Mouse (Mus musculus): ENCODE results near the gene Gm42878. TPM values are rescaled to one million over a fixed set of nuclear protein-coding genes. Genes with fewer than 3 reads are reported as not detected.
A peak's percentile ranks its signal among the peaks of the same experiment; 100 is the strongest.

Gene Gm42878
- total RNA-seq, 2 experiments from 2014 or later = not detected

GRCm38 (mm10) chr5:121493305-121493704, 52.0 kb downstream of the Gm42878 start:
- no peak for DNase-seq

DNA sequence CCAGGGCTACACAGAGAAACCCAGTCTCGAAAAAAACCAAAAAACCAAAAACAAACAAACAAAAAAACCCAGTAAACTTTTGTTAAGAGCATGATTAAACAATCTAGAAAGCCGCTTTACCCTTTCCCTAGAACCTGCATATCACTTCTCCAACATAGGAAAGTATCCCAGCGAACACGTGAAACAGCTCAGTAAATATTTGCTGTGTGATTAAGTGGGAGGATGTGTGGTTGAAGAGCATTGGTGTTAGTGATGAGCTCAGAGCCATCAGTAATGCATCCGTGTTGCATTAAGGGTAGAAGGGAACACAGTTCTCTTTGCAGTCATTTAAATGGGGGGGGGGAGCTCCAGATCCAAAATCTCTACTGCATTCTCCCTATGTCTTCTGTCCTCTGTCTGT, 60.5 kb downstream of the Gm42878 start:
- no peak for DNase-seq

DNA sequence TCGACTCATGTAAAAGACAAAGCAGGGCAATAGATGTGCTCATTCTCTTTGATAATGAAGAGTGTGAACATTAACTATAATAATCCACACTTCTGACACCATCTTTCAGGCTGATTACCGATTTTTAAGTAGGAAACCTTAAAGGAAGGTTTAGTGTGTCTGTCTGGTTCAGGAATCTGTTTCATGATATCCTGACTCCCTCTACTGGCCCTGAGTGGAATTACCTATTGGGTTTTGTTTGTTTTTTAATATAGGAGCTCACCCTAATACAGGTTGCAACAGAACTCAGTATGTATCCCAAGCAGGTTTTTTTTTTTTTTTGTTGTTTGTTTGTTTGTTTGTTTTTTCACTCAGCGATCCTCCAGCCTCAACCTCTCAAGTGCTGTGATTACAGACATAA, 67.6 kb downstream of the Gm42878 start:
- peak in 1 of 2 experiments; percentile 47 for DNase-seq

DNA sequence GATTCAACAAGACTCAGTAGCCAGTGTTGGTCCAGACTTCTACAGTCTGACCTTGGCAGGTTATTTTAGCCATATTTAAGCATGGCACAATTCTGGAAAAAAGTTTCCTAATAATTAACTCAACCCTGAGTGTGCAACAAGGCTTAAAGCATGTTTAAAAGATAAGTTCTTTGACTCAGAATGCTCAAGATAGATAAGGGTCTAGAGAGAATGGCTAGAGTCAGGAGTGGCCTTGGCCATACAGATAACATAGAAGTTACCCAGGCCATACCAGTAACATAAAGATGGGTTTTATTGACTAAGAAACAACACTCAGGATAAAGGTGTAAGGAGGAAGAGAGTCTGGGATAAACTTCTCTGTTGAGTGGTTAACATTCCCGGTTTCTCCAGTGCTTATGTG, 69.2 kb downstream of the Gm42878 start:
- no peak for DNase-seq

- no peak for DNase-seq
These were observed 70.7 kb downstream of the Gm42878 start for GRCm38 (mm10) chr5:121474610-121475009.

DNA sequence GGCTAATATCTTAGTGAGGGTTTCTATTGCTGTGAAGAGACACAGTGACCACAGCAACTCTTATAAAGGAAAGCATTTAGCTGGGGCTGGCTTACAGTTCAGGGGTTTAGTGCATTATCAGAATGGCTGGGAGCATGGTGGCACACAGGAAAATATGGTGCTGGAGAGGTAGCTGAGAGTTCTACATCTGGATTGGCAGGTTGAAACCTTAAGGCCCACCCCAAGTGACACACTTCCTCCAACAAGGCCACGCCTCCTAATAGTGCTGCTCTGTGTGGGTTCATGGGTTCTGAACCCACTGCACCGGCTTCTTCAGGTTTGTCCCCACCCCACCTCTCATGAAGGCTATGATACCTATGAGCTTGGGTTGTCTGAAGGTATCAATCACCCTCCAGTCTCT, 72.9 kb downstream of the Gm42878 start:
- DNase-seq = no peak

GRCm38 (mm10) chr5:121469566-121469965, 75.7 kb downstream of the Gm42878 start:
- no peak for DNase-seq

Other genes with a start within 250 kb of the Gm42878 start
- gene Trafd1, start 159.8 kb downstream of the Gm42878 start, total RNA-seq (2021) = 10 to 100 TPM; 44.1 to 49.7 TPM
- 10 to 100 TPM; 35.8 to 42.1 TPM for gene Naa25, start 147.5 kb downstream of the Gm42878 start, total RNA-seq (2021)
- 1 to 10 TPM; 3.5 to 6.9 TPM for gene Tmem116, start 93.6 kb downstream of the Gm42878 start, total RNA-seq (2021)
- 100 to 1,000 TPM; 117 to 123 TPM for gene Erp29, start 93.0 kb downstream of the Gm42878 start, total RNA-seq (2021)
- not detected for gene Adam1b, start 42.0 kb downstream of the Gm42878 start, total RNA-seq (2021)
- 1 to 10 TPM; 4.1 to 5.5 TPM for gene Adam1a, start within 50 bp of the Gm42878 start, total RNA-seq (2021)
- 10 to 100 TPM; 78.9 to 82.6 TPM for gene Mapkapk5, start 423 bp upstream of the Gm42878 start, total RNA-seq (2021)
- 1,000 to 10,000 TPM; 1,062 to 2,025 TPM for gene Aldh2, start 48.3 kb upstream of the Gm42878 start, total RNA-seq (2021)
- gene Acad12, start 73.5 kb upstream of the Gm42878 start, total RNA-seq (2021) = 10 to 100 TPM; 19.4 to 23.4 TPM
- 10 to 100 TPM; 18.2 to 25.6 TPM for gene Acad10, start 115.0 kb upstream of the Gm42878 start, total RNA-seq (2021)
- 10 to 100 TPM; 51.4 to 52.2 TPM for gene Brap, start 115.1 kb upstream of the Gm42878 start, total RNA-seq (2021)
- gene Atxn2, start 165.9 kb upstream of the Gm42878 start, total RNA-seq (2021) = 100 to 1,000 TPM; 158 to 166 TPM

Measured in adrenal gland, postnatal 36 days (tissue).